Mouse (Mus musculus): Measurements from ENCODE around the gene Ccnjl.

DNA sequence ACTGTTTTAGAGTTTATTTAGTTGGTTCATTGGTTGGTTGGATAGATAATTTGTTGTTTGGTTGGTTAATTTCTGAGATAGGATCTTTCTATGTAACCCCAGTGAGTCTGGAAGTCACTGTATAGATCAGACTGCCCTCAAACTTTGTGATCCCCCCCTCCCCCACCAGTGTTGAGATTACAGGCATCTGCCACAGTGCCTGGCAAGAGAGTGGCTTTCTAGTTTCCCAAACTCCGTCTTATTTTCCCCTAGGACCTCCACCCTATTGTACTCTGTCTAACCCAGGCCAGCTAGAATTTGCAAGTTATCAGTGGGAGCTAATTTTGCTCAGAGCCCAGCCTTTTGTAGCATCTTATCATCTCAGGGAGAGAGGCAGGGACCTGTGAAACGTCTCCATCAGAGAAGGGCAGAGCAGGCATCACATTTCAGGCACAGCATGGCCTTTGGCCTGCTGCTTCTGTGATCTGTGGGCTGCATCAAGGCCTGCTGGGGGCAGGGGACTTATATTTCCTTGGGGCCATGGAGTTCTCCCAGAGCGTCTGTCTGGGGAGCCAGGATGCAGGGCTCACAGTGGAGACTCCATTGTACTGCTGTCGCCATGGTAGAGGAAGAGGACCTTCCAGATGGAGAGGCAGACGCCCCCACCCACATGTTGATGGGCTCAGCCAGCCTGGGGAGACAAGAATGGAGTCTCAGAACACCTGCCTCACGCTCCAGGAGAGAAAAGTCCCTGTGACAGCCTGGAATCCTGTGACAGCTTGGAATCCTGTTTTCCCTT, 31.1 kb downstream of the Ccnjl start:
- TF ChIP-seq CTCF (IDR thresholded peaks at IDR 0.05; ENCODE audit: low read depth) = no peak
- TF ChIP-seq EP300 (IDR thresholded peaks at IDR 0.05; ENCODE audit: low read depth) = no peak

Data from heart, postnatal 0 days (tissue).